Mouse (Mus musculus): Measurements from ENCODE around the gene Defb33. TPM values are rescaled to one million over a fixed set of nuclear protein-coding genes. Genes with fewer than 3 reads are reported as not detected.

Defb33 gene
- polyA plus RNA-seq, 1 experiment from 2014 or later: not detected

Other genes with a start within 250 kb of the Defb33 start
- not detected in 2 replicates for gene Gm15056, start 10.0 kb downstream of the Defb33 start, polyA plus RNA-seq (2014; fragmentation: Nextera tagmentation; extraction: Ambion mirVana)
- not detected in 2 replicates for gene Gm6040, start 29.4 kb downstream of the Defb33 start, polyA plus RNA-seq (2014; fragmentation: Nextera tagmentation; extraction: Ambion mirVana)
- not detected in 2 replicates for gene AY761185, start 52.0 kb downstream of the Defb33 start, polyA plus RNA-seq (2014; fragmentation: Nextera tagmentation; extraction: Ambion mirVana)
- not detected in 2 replicates for gene Defa21, start 132.9 kb downstream of the Defb33 start, polyA plus RNA-seq (2014; fragmentation: Nextera tagmentation; extraction: Ambion mirVana)
- gene Defa23, start 162.4 kb downstream of the Defb33 start, polyA plus RNA-seq (2014; fragmentation: Nextera tagmentation; extraction: Ambion mirVana): not detected in 2 replicates
- not detected in 2 replicates for gene Defa35, start 172.4 kb downstream of the Defb33 start, polyA plus RNA-seq (2014; fragmentation: Nextera tagmentation; extraction: Ambion mirVana)
- gene Defa25, start 191.8 kb downstream of the Defb33 start, polyA plus RNA-seq (2014; fragmentation: Nextera tagmentation; extraction: Ambion mirVana): not detected in 2 replicates
- gene Gm14851, start 203.4 kb downstream of the Defb33 start, polyA plus RNA-seq (2014; fragmentation: Nextera tagmentation; extraction: Ambion mirVana): not detected in 2 replicates
- gene Defa30, start 242.0 kb downstream of the Defb33 start, polyA plus RNA-seq (2014; fragmentation: Nextera tagmentation; extraction: Ambion mirVana): not detected in 2 replicates